Mouse (Mus musculus) forebrain, postnatal 0 days (tissue): ENCODE results near the gene Gm21988. TPM values are rescaled to one million over a fixed set of nuclear protein-coding genes. Genes with fewer than 3 reads are reported as not detected.

ENCODE experiments used
- ATAC-seq: fragments of 200-750 bp; cut with Nextera tagmentation; 2 replicates; pipeline ENCODE4 v1.8.0; 2017; ENCODE audit warnings: mild to moderate bottlenecking, moderate library complexity
- DNase-seq: peaks from one replicate; pipeline ENCODE4 v3.0.0-alpha.2; 2015
- H3K27ac ChIP-seq: fragments of 300-500 bp; sonication (generic); 2 replicates; pipeline ENCODE4 v1.5.1; 2014; ENCODE audit warnings: low read depth, mild to moderate bottlenecking, antibody characterized with exemption, low read length, moderate library complexity, mixed read lengths
- H3K27me3 ChIP-seq: fragments of 300-500 bp; sonication (generic); 2 replicates; pipeline ENCODE4 v1.6.1; 2014; ENCODE audit warnings: mild to moderate bottlenecking, low read length, mixed read lengths; ENCODE audit not compliant: insufficient read depth
- H3K36me3 ChIP-seq: fragments of 300-500 bp; sonication (generic); 2 replicates; pipeline ENCODE4 v1.6.1; 2014; ENCODE audit warnings: mild to moderate bottlenecking, moderate library complexity; ENCODE audit not compliant: insufficient read depth
- H3K4me1 ChIP-seq: fragments of 300-500 bp; sonication (generic); 2 replicates; pipeline ENCODE4 v1.6.1; 2014; ENCODE audit warnings: antibody characterized with exemption; ENCODE audit not compliant: insufficient read depth
- H3K4me2 ChIP-seq: fragments of 300-500 bp; sonication (generic); 2 replicates; pipeline ENCODE4 v1.6.1; 2014; ENCODE audit warnings: low read depth, mild to moderate bottlenecking, moderate library complexity
- H3K4me3 ChIP-seq: fragments of 300-500 bp; sonication (generic); 2 replicates; pipeline ENCODE4 v1.5.1; 2014; ENCODE audit warnings: low read depth, low read length, mixed read lengths
- H3K9ac ChIP-seq: fragments of 300-500 bp; sonication (generic); 2 replicates; pipeline ENCODE4 v1.6.1; 2014; ENCODE audit warnings: mild to moderate bottlenecking
- H3K9me3 ChIP-seq: fragments of 300-500 bp; sonication (generic); 2 replicates; pipeline ENCODE4 v1.6.1; 2016; ENCODE audit warnings: low read length
- CTCF ChIP-seq: sonication (generic); IDR thresholded peaks from 2 replicates; pipeline ENCODE4 v1.5.1; 2016; ENCODE audit warnings: antibody characterized with exemption, control low read depth, low read depth
- WGBS: fragments of 180-500 bp; shearing (Covaris S2); extraction: QIAGEN DNeasy Blood & Tissue Kit; methylation state at CpG from one replicate; pipeline ENCODE4 v1.1.7; 2014; 5-methylcytosine and 5-hydroxymethylcytosine counted together
- polyA plus RNA-seq: library from polyadenylated mRNA; unstranded; fragments of >200 nt; fragmentation: Nextera tagmentation; extraction: Ambion mirVana; gene quantifications from 2 replicates; pipeline ENCODE4 v1.2.1, GENCODE M21; 2015
- total RNA-seq: library from RNA; depleted of rRNA; stranded (reverse); fragments of >200 nt; gene quantifications from 2 replicates; pipeline ENCODE4 v1.2.3, GENCODE M21; 2014

Gene Gm21988
- total and polyA plus RNA-seq, 2 experiments from 2014 or later: 4.9 to 16.6 TPM

- DNase-seq (no peak), ATAC-seq (no peak)
- Histone ChIP-seq H3K9ac (no peak overlapping the region), H3K4me1 (no peaks in the 10 kb centered on the region), H3K36me3 (no peaks in the 10 kb centered on the region), H3K27ac (no peak overlapping the region), H3K9me3 (no peaks in the 10 kb centered on the region), H3K4me3 (no peak overlapping the region), H3K4me2 (no peak overlapping the region), H3K27me3 (no peaks in the 10 kb centered on the region)
- WGBS: 79% methylated on average over 3 of the region's 3 CpGs
- no peak for TF ChIP-seq CTCF
These were observed 39.3 kb upstream of the Gm21988 start for GRCm38 (mm10) chr11:70278961-70279360.

GRCm38 (mm10) chr11:70271641-70272040 lies 32.0 kb upstream of the Gm21988 start:
- H3K36me3 ChIP-seq: no peaks in the 10 kb centered on the region
- no peak for TF ChIP-seq CTCF
- H3K4me1 ChIP-seq: no peaks in the 10 kb centered on the region
- H3K27ac ChIP-seq: no peak overlapping the region
- no peak overlapping the region for H3K9ac ChIP-seq
- ATAC-seq: no peak
- DNase-seq: no peak
- no peaks in the 10 kb centered on the region for H3K9me3 ChIP-seq
- H3K4me3 ChIP-seq: no peak overlapping the region
- H3K4me2 ChIP-seq: no peak overlapping the region
- no peaks in the 10 kb centered on the region for H3K27me3 ChIP-seq
- 83% methylated on average over 7 of the region's 7 CpGs for WGBS

- Histone ChIP-seq H3K4me1 (no peaks in the 10 kb centered on the region), H3K9me3 (no peaks in the 10 kb centered on the region), H3K27me3 (no peaks in the 10 kb centered on the region), H3K36me3 (no peaks in the 10 kb centered on the region), H3K27ac (no peak overlapping the region), H3K4me3 (no peak overlapping the region), H3K9ac (no peak overlapping the region), H3K4me2 (no peak overlapping the region)
- ATAC-seq (no peak), DNase-seq (no peak)
- no peak for TF ChIP-seq CTCF
- WGBS: 59% methylated on average over 1 of the region's 1 CpGs
These were observed 26.8 kb upstream of the Gm21988 start for GRCm38 (mm10) chr11:70266405-70266804.

- H3K36me3 ChIP-seq: no peaks in the 10 kb centered on the region
- H3K4me2 ChIP-seq: no peak overlapping the region
- H3K9ac ChIP-seq: no peak overlapping the region
- 78% methylated on average over 4 of the region's 4 CpGs for WGBS
- no peak for TF ChIP-seq CTCF
- ATAC-seq (no peak), DNase-seq (no peak)
- no peaks in the 10 kb centered on the region for H3K27me3 ChIP-seq
- H3K4me3 ChIP-seq: no peak overlapping the region
- H3K27ac ChIP-seq: no peak overlapping the region
- no peaks in the 10 kb centered on the region for H3K9me3 ChIP-seq
- no peaks in the 10 kb centered on the region for H3K4me1 ChIP-seq
These were observed 26.2 kb upstream of the Gm21988 start for GRCm38 (mm10) chr11:70265819-70266218.

DNA sequence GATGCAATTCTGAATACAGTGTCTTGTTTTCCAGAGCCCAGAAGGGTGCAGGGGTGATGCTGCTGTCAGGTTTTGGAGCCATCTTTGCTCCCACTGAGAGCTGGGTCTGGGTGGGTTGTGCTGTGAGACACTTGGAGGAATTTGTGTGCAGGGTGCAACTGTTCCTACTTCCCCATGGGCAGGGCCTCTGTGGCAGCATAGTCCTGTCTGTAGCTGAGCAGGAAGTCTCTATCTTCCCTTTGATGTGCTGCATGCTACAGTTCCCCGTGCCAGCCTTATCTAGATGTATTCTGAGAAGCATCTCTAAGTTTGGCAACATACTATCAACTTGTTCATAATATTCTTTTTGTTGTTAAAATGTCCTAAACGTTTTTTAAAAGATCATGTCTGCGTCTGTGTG lies 25.6 kb upstream of the Gm21988 start:
- Histone ChIP-seq H3K27me3 (no peaks in the 10 kb centered on the region), H3K9me3 (no peaks in the 10 kb centered on the region), H3K36me3 (no peaks in the 10 kb centered on the region), H3K4me2 (no peak overlapping the region), H3K27ac (no peak overlapping the region), H3K4me1 (no peaks in the 10 kb centered on the region), H3K9ac (no peak overlapping the region), H3K4me3 (no peak overlapping the region)
- 56% methylated on average over 3 of the region's 3 CpGs for WGBS
- no peak for DNase-seq
- no peak for ATAC-seq
- no peak for TF ChIP-seq CTCF

DNA sequence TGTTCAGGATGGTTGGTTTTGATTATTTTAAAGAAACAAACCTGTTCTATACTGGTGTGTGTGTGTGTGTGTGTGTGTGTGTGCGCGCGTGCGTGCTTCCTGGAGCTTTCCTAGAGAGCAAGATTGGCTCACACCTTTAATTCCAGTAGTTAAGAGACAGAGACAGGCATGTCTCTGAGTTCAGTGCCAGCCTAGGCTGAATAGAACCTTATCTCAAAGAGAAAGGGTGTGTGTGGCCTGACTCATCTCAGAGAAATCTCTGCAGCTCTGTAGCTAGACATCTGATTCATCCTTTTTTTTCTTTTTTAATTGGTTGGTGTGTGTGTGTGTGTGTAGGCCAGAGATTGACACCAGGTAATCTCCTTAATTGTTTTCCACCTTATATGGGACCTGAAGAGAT lies 19.4 kb upstream of the Gm21988 start:
- DNase-seq: no peak
- Histone ChIP-seq H3K4me2 (no peak overlapping the region), H3K9me3 (no peaks in the 10 kb centered on the region), H3K36me3 (no peaks in the 10 kb centered on the region), H3K4me1 (no peaks in the 10 kb centered on the region), H3K27ac (no peak overlapping the region), H3K27me3 (peaks cover 18% of the 10 kb centered on the region), H3K9ac (no peak overlapping the region), H3K4me3 (no peak overlapping the region)
- ATAC-seq: no peak
- 92% methylated on average over 4 of the region's 4 CpGs for WGBS
- TF ChIP-seq CTCF: no peak

DNA sequence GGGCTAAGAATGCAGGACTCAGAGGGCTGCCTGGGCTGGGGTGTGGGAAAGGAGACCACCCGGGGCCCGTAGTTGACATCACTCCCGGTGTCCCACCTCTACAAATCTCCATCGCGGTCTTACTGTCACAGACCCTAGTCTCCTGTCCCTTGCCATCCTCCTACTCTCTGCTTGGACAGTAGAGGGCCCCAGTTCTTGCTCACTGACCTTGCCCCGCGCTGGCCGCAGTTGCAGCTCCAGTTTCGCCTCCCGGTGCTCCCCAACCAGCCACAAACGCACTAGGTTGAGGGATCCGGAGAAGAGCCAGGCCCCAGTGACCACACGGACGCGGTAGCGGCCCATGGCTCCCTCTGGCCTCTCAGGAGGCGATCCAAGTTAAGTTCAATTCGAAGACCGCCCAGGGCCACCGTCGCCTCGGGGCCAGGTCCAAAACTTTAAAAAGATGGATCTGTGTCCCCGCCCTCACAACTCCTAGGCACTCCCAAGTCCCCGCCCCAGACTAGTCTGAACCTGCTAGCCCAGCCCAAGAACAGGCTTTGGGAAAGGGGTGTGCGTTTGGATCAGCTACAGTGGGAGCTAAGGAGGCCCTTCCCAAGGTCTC lies 15.4 kb upstream of the Gm21988 start, which contains the start of gene Alox12:
Alox12 (minus strand) TSS at position 423 of the 601 bp plus-strand sequence.
- Histone ChIP-seq H3K9me3 (no peaks in the 10 kb centered on the region), H3K36me3 (no peaks in the 10 kb centered on the region), H3K27me3 (peaks cover 36% of the 10 kb centered on the region), H3K27ac (no peak within 1 kb of the TSS), H3K4me2 (no peak within 1 kb of the TSS), H3K4me3 (no peak within 1 kb of the TSS), H3K4me1 (no peaks in the 10 kb centered on the region), H3K9ac (no peak within 1 kb of the TSS)
- no peak for DNase-seq
- no peak for ATAC-seq
- WGBS: 3% methylated on average over 25 of the region's 25 CpGs
- TF ChIP-seq CTCF: peak; percentile 29; the same call in 1 of the 2 replicates
